Mouse (Mus musculus): ENCODE results near the gene Suclg2.

Gene Suclg2

GRCm38 (mm10) chr6:95479801-95480200, 238.8 kb downstream of the Suclg2 start:
- DNase-seq (ENCODE audit: low read depth, low spot score): no peak

DNA sequence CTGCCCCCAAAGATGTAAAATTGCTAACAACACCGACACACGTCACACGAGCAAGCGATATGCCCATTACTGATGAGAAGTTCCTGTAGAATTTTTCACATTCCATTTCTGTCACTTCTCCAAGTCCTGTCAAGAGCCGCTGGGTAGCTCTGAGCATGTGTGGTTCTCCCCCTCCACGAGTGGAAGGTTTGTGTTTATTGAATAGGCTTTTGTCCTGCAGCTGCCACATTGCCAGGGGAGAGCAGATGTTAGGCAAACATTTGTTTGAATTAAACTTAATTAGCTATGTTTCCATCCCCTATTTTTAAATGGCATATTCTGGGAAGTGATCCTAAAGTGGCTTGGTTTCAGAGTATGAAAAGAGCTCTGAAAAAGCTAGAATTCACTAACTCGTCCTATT, 249.1 kb downstream of the Suclg2 start:
- no peak for DNase-seq (ENCODE audit: low read depth, low spot score)

GRCm38 (mm10) chr6:95465322-95465721, 253.3 kb downstream of the Suclg2 start:
- DNase-seq (ENCODE audit: low read depth, low spot score): no peak

GRCm38 (mm10) chr6:95459372-95459771, 259.2 kb downstream of the Suclg2 start:
- peak; percentile 68 for DNase-seq (ENCODE audit: low read depth, low spot score)

DNA sequence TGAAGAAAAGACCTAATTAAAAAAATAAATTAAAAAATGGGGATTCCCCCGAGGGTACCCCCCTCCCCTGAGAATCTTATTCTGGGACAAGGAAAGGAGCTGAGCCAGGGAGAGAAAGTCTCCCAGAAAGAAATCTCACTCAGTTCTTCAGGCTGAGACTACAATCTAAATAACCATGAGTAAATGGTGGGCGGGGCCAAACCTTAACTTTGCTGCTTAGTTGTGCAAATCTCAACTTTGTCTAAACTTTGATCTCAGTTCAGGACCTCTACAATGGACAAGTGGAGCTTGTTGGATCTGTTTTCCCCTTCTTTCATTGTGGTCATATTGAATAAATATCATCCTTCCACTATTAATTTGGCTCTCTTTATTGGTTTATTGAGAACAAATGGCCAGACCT, 272.4 kb downstream of the Suclg2 start:
- DNase-seq (ENCODE audit: low read depth, low spot score): no peak

DNA sequence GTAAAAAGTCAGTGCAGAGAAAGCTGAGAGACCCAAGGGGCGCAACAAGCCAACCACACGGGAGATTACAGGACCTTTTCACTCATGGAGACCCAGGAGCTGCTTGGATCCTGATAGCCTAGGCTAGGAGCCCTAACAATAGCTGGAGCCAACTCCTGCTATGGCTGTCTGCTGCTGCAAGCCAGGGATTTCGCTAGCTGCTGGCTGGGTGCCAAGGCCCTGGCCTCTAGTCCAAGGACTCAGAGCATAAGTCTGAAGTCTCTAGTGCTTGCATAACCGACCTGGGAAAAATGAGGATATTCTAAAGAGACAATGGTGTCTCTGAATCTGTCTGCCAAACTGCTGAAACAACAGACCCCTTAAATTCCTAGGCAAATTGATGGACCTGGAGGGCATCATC, 273.6 kb downstream of the Suclg2 start:
- DNase-seq (ENCODE audit: low read depth, low spot score): no peak

Measured in mesoderm, embryonic 11.5 days (tissue).